Mouse (Mus musculus) forebrain, postnatal 0 days (tissue): ENCODE measurements around the gene Pstpip1. TPM values are rescaled to one million over a fixed set of nuclear protein-coding genes. Genes with fewer than 3 reads are reported as not detected.

Experiments used
- ATAC-seq: fragments of 200-750 bp; cut with Nextera tagmentation; 2 replicates; pipeline ENCODE4 v1.8.0; 2017; ENCODE audit warnings: mild to moderate bottlenecking, moderate library complexity
- DNase-seq: peaks from one replicate; pipeline ENCODE4 v3.0.0-alpha.2; 2015
- H3K27ac ChIP-seq: fragments of 300-500 bp; sonication (generic); 2 replicates; pipeline ENCODE4 v1.5.1; 2014; ENCODE audit warnings: low read depth, mild to moderate bottlenecking, antibody characterized with exemption, low read length, moderate library complexity, mixed read lengths
- H3K27me3 ChIP-seq: fragments of 300-500 bp; sonication (generic); 2 replicates; pipeline ENCODE4 v1.6.1; 2014; ENCODE audit warnings: mild to moderate bottlenecking, low read length, mixed read lengths; ENCODE audit not compliant: insufficient read depth
- H3K36me3 ChIP-seq: fragments of 300-500 bp; sonication (generic); 2 replicates; pipeline ENCODE4 v1.6.1; 2014; ENCODE audit warnings: mild to moderate bottlenecking, moderate library complexity; ENCODE audit not compliant: insufficient read depth
- H3K4me1 ChIP-seq: fragments of 300-500 bp; sonication (generic); 2 replicates; pipeline ENCODE4 v1.6.1; 2014; ENCODE audit warnings: antibody characterized with exemption; ENCODE audit not compliant: insufficient read depth
- H3K4me2 ChIP-seq: fragments of 300-500 bp; sonication (generic); 2 replicates; pipeline ENCODE4 v1.6.1; 2014; ENCODE audit warnings: low read depth, mild to moderate bottlenecking, moderate library complexity
- H3K4me3 ChIP-seq: fragments of 300-500 bp; sonication (generic); 2 replicates; pipeline ENCODE4 v1.5.1; 2014; ENCODE audit warnings: low read depth, low read length, mixed read lengths
- H3K9ac ChIP-seq: fragments of 300-500 bp; sonication (generic); 2 replicates; pipeline ENCODE4 v1.6.1; 2014; ENCODE audit warnings: mild to moderate bottlenecking
- H3K9me3 ChIP-seq: fragments of 300-500 bp; sonication (generic); 2 replicates; pipeline ENCODE4 v1.6.1; 2016; ENCODE audit warnings: low read length
- CTCF ChIP-seq: sonication (generic); IDR thresholded peaks from 2 replicates; pipeline ENCODE4 v1.5.1; 2016; ENCODE audit warnings: antibody characterized with exemption, control low read depth, low read depth
- WGBS: fragments of 180-500 bp; shearing (Covaris S2); extraction: QIAGEN DNeasy Blood & Tissue Kit; methylation state at CpG from one replicate; pipeline ENCODE4 v1.1.7; 2014; 5-methylcytosine and 5-hydroxymethylcytosine counted together
- polyA plus RNA-seq: library from polyadenylated mRNA; unstranded; fragments of >200 nt; fragmentation: Nextera tagmentation; extraction: Ambion mirVana; gene quantifications from 2 replicates; pipeline ENCODE4 v1.2.1, GENCODE M21; 2015
- total RNA-seq: library from RNA; depleted of rRNA; stranded (reverse); fragments of >200 nt; gene quantifications from 2 replicates; pipeline ENCODE4 v1.2.3, GENCODE M21; 2014

Pstpip1 gene
- total and polyA plus RNA-seq, 2 experiments from 2014 or later: 1.0 to 3.0 TPM

DNA sequence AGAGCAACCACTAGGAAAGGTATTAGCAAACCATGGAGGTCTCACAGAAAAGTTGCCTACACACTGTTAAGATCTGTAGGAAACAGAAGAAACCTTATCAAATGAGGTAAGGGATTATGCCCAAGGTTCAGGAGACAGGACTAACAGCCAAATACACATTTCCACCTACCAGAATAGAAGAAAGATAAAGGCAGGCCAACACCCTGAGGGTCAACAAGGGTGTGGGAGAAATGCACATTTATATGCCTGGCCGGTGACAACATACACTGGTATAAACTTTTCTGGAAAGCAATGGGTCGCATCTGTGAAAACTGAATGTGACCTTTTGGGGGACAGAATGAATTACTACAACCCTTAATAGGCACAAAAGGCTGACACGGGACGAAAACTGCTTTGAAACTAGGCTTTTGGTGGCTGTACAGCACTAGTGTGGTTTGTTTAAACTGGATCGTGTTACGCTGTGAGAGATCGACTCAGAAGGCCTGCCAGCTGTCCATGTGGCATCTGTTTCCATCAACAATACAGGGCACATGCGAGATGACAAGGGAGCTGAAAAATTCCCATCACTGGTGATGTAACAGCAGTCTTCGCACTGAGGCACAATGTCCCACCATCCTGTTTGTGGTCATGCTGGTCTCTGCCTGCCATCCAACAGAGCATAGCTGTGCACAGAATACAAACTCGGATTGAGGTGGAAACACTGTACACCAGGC is 42.2 kb downstream of the Pstpip1 start:
- H3K4me2 ChIP-seq: no peak overlapping the region
- no peak for TF ChIP-seq CTCF
- 74% methylated on average over 10 of the region's 10 CpGs for WGBS

DNA sequence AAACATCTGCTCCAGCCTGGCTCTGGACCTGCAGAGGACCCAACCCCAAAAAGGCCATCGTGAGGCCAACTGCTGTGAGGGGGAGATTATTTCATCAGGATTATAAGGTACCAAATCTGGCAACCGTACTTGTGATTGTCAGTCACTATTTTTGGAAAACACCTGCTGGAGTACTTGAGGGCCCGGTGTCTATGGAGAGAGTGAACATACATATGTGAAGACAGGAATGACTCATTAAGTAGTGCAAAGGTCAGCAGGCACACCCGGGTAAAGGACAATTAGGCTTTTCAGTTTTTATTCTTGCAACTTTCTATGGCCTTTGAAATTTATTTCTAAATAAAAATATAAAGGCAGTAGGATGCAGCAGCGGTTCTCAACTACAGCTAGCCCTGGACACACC is 44.2 kb downstream of the Pstpip1 start:
- H3K9ac ChIP-seq: no peak overlapping the region
- DNase-seq: no peak
- no peak for ATAC-seq
- no peaks in the 10 kb centered on the region for H3K27me3 ChIP-seq
- H3K27ac ChIP-seq: no peak overlapping the region
- 81% methylated on average over 5 of the region's 5 CpGs for WGBS
- H3K4me3 ChIP-seq: no peak overlapping the region
- no peak overlapping the region for H3K4me2 ChIP-seq
- TF ChIP-seq CTCF: no peak
- peaks cover 55% of the 10 kb centered on the region for H3K36me3 ChIP-seq
- no peaks in the 10 kb centered on the region for H3K9me3 ChIP-seq
- no peaks in the 10 kb centered on the region for H3K4me1 ChIP-seq

More for the DNA sequence above, 42.2 kb downstream of the Pstpip1 start:
- DNase-seq: no peak
- Histone ChIP-seq H3K9me3 (no peaks in the 10 kb centered on the region), H3K36me3 (peaks cover 70% of the 10 kb centered on the region), H3K4me3 (no peak overlapping the region), H3K27me3 (no peaks in the 10 kb centered on the region), H3K9ac (no peak overlapping the region), H3K4me1 (no peaks in the 10 kb centered on the region), H3K27ac (no peak overlapping the region)
- ATAC-seq: no peak

GRCm38 (mm10) chr9:56134614-56135013 is 44.9 kb downstream of the Pstpip1 start:
- H3K36me3 ChIP-seq: peaks cover 49% of the 10 kb centered on the region
- no peak overlapping the region for H3K4me3 ChIP-seq
- no peak for ATAC-seq
- H3K4me2 ChIP-seq: no peak overlapping the region
- 72% methylated on average over 4 of the region's 4 CpGs for WGBS
- no peak overlapping the region for H3K27ac ChIP-seq
- H3K9ac ChIP-seq: no peak overlapping the region
- H3K4me1 ChIP-seq: no peaks in the 10 kb centered on the region
- TF ChIP-seq CTCF: no peak
- no peaks in the 10 kb centered on the region for H3K9me3 ChIP-seq
- H3K27me3 ChIP-seq: no peaks in the 10 kb centered on the region
- no peak for DNase-seq

DNA sequence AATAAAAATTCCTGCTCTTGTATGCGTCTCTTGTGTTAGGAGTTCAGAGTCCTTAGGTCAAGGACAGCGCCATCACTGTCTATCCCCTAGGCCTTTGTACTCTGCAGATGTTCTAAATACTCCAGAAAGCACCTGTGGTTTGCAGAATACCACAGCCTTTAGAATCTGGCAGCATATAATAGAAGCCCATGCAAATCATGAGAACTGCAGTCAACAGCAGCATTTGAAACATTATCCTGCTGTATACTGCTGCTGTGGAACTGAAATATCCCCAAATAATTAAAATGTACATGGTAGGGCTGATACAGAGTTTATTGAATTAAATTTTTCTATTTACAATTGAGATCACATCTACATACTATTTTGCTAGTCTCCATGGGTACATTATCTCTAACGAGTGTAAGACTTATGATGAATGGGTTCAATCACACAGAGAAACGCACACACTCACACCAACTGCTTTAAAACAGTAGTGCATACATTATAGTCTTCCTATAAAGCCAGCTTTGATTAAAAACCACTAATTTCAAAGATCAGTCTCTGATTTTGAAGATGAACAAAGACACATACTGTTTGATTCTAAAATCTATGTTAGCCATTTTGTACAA is 45.9 kb downstream of the Pstpip1 start:
- no peak overlapping the region for H3K27ac ChIP-seq
- no peak for TF ChIP-seq CTCF
- H3K9ac ChIP-seq: no peak overlapping the region
- H3K4me2 ChIP-seq: no peak overlapping the region
- ATAC-seq: no peak
- H3K9me3 ChIP-seq: no peaks in the 10 kb centered on the region
- no peak overlapping the region for H3K4me3 ChIP-seq
- H3K36me3 ChIP-seq: peaks cover 49% of the 10 kb centered on the region
- no peak for DNase-seq
- WGBS: 74% methylated on average over 4 of the region's 4 CpGs
- H3K27me3 ChIP-seq: no peaks in the 10 kb centered on the region
- H3K4me1 ChIP-seq: no peaks in the 10 kb centered on the region

GRCm38 (mm10) chr9:56141776-56142175 is 52.0 kb downstream of the Pstpip1 start:
- no peak overlapping the region for H3K27ac ChIP-seq
- no peak for DNase-seq
- no peak for ATAC-seq
- H3K4me2 ChIP-seq: no peak overlapping the region
- H3K9ac ChIP-seq: no peak overlapping the region
- H3K4me3 ChIP-seq: no peak overlapping the region
- H3K9me3 ChIP-seq: no peaks in the 10 kb centered on the region
- H3K27me3 ChIP-seq: no peaks in the 10 kb centered on the region
- H3K4me1 ChIP-seq: no peaks in the 10 kb centered on the region
- H3K36me3 ChIP-seq: peaks cover 45% of the 10 kb centered on the region
- no peak for TF ChIP-seq CTCF
- WGBS: 88% methylated on average over 9 of the region's 9 CpGs

DNA sequence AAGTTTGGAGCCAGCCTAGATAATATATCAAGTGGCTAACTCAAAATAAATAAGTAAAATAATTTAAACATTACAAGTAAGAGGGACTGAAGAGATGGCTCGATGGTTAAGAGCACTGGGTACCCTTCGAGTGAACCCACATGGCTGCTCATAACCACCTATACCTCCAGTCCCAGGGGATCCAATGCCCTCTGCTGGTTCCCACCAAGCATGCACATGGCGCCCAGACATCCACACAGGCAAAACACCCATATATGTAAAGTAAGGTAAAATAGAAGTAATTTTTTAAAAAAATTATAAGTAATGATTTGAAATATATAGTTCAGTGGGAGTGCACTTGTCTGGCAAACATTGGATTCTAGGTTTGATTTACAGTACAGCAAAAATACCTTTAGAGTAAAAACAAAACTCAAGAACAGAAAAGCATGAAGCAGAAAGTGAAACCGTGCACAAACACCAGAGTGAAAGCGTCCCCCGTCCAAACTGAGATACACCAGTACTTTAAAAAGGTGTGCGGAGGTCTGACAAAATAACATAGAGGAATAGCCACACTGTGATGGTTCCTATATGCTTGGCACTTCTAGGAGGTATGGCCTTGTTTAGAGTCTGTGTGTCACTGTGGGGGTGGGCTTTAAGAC is 54.7 kb downstream of the Pstpip1 start:
- Histone ChIP-seq H3K27me3 (no peaks in the 10 kb centered on the region), H3K4me2 (no peak overlapping the region), H3K9ac (no peak overlapping the region), H3K9me3 (no peaks in the 10 kb centered on the region), H3K4me1 (no peaks in the 10 kb centered on the region), H3K4me3 (no peak overlapping the region), H3K27ac (no peak overlapping the region), H3K36me3 (peaks cover 43% of the 10 kb centered on the region)
- peak; percentile 16; the same call in 1 of the 2 replicates for TF ChIP-seq CTCF
- WGBS: 93% methylated on average over 7 of the region's 7 CpGs
- no peak for DNase-seq
- ATAC-seq: no peak

DNA sequence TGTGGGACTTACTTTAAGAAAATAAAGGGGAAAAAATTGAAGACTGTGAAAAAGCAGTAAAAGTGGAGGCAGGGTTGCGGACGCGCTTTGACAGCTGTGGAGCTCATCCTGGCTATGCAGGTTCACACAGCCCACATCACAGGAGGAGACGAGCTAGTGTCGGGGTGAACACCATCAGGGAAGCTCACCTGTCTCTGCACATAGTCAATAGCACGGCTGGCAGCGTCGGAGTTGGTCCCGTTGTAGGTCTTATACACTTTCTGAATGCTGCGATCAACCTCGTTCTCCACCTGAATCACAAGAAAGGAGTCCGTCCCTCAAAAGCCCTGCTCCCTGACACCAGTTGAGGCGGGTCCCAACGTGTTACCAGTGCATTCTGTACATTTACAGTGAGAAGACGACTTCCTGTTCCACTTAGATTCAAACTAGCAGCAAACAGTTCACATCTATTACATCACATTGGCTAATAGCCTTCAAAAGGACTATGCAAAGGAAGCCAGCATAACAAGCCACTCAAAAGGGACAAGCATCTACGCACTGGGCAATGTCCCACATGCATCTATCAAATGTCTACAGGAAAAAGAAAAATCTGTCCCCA is 56.7 kb downstream of the Pstpip1 start:
- no peak overlapping the region for H3K4me2 ChIP-seq
- ATAC-seq: no peak
- no peak overlapping the region for H3K27ac ChIP-seq
- TF ChIP-seq CTCF: no peak
- H3K9ac ChIP-seq: no peak overlapping the region
- WGBS: 93% methylated on average over 16 of the region's 16 CpGs
- H3K36me3 ChIP-seq: peaks cover 37% of the 10 kb centered on the region
- no peaks in the 10 kb centered on the region for H3K4me1 ChIP-seq
- H3K4me3 ChIP-seq: no peak overlapping the region
- H3K27me3 ChIP-seq: no peaks in the 10 kb centered on the region
- DNase-seq: no peak
- H3K9me3 ChIP-seq: no peaks in the 10 kb centered on the region
